Mouse (Mus musculus): ENCODE data around the gene Derl3. TPM values are rescaled to one million over a fixed set of nuclear protein-coding genes. Genes with fewer than 3 reads are reported as not detected.

Derl3 gene
- polyA plus RNA-seq, 1 experiment from 2014 or later: 3.7 TPM

- Histone ChIP-seq H3K4me2 (replicated peaks) (no peak overlapping the region), H3K27ac (no peak overlapping the region), H3K9ac (no peak overlapping the region), H3K9me3 (no peaks in the 10 kb centered on the region), H3K4me1 (peaks cover 9% of the 10 kb centered on the region), H3K4me3 (no peak overlapping the region), H3K27me3 (no peaks in the 10 kb centered on the region), H3K36me3 (peaks cover 81% of the 10 kb centered on the region)
- WGBS: 43% methylated on average over 6 of the region's 6 CpGs
- ATAC-seq (ENCODE audit: low FRiP score, low read depth): no peak
Observed at GRCm38 (mm10) chr10:75897373-75897772, 4.2 kb downstream of the Derl3 start.

GRCm38 (mm10) chr10:75898039-75898564 is 4.9 kb downstream of the Derl3 start:
- Histone ChIP-seq H3K9ac (no peak overlapping the region), H3K27me3 (no peaks in the 10 kb centered on the region), H3K4me3 (no peak overlapping the region), H3K4me1 (peaks cover 9% of the 10 kb centered on the region), H3K36me3 (peaks cover 88% of the 10 kb centered on the region), H3K9me3 (no peaks in the 10 kb centered on the region), H3K27ac (no peak overlapping the region), H3K4me2 (replicated peaks) (no peak overlapping the region)
- 74% methylated on average over 6 of the region's 6 CpGs for WGBS
- ATAC-seq (ENCODE audit: low FRiP score, low read depth): no peak

GRCm38 (mm10) chr10:75898846-75899245 is 5.6 kb downstream of the Derl3 start:
- H3K27me3 ChIP-seq: no peaks in the 10 kb centered on the region
- H3K9me3 ChIP-seq: no peaks in the 10 kb centered on the region
- H3K4me2 ChIP-seq (replicated peaks): no peak overlapping the region
- no peak overlapping the region for H3K9ac ChIP-seq
- H3K36me3 ChIP-seq: peaks cover 95% of the 10 kb centered on the region
- no peak overlapping the region for H3K4me3 ChIP-seq
- WGBS: 77% methylated on average over 3 of the region's 3 CpGs
- H3K27ac ChIP-seq: no peak overlapping the region
- peaks cover 3% of the 10 kb centered on the region for H3K4me1 ChIP-seq
- no peak for ATAC-seq (ENCODE audit: low FRiP score, low read depth)

DNA sequence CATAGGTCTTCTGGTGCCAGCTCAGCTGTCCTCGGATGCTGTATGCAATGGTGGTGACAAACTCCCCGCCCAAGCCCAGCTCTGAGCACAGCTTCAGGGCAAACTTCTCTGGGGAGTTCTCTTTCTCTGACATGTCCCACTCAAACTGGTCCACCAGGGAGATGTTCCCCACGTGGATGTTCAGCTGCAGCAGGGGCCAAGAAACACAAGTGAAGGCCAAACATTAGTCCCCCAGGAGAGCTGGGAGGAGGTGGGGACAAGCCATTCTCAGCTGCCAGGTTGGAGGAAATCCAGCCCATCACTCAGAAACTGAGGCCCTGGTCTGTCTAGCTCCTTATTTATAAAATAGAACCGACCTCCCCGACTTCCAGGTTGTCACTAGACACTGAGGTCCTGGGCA is 11.2 kb downstream of the Derl3 start:
- H3K27me3 ChIP-seq: no peaks in the 10 kb centered on the region
- ATAC-seq (ENCODE audit: low FRiP score, low read depth): no peak
- H3K9ac ChIP-seq: no peak overlapping the region
- no peaks in the 10 kb centered on the region for H3K9me3 ChIP-seq
- no peaks in the 10 kb centered on the region for H3K4me1 ChIP-seq
- WGBS: 92% methylated on average over 5 of the region's 5 CpGs
- peaks cover 92% of the 10 kb centered on the region for H3K36me3 ChIP-seq
- H3K4me2 ChIP-seq (replicated peaks): no peak overlapping the region
- no peak overlapping the region for H3K27ac ChIP-seq
- no peak overlapping the region for H3K4me3 ChIP-seq

GRCm38 (mm10) chr10:75906882-75907281 is 13.7 kb downstream of the Derl3 start:
- WGBS: 93% methylated on average over 4 of the region's 4 CpGs
- H3K9ac ChIP-seq: no peak overlapping the region
- no peak for ATAC-seq (ENCODE audit: low FRiP score, low read depth)
- no peak overlapping the region for H3K4me3 ChIP-seq
- no peaks in the 10 kb centered on the region for H3K4me1 ChIP-seq
- H3K27ac ChIP-seq: no peak overlapping the region
- no peak overlapping the region for H3K4me2 ChIP-seq (replicated peaks)
- no peaks in the 10 kb centered on the region for H3K9me3 ChIP-seq
- no peaks in the 10 kb centered on the region for H3K27me3 ChIP-seq
- H3K36me3 ChIP-seq: peaks cover 94% of the 10 kb centered on the region

DNA sequence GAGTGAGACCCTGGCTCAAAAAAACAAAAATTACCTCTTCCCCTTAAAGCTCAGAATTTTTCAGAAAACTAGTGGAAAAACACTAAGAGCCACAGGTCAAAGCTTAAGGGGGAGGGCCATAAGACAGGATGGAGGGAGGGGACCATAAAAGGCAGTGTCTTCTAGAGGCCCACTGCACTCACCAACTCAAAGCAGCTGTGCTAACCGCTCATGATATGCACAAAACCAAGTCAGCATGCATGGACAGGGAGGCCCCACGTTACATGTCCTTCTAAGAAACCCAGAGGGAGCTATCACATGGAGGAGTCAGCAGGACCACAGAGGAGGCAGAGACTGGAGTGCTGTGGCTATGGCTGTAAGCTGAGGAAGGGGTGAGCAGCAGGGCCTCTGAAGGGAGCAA is 17.5 kb downstream of the Derl3 start:
- Histone ChIP-seq H3K9ac (no peak overlapping the region), H3K27ac (no peak overlapping the region), H3K4me1 (0 out of 2 replicates have a peak, but pooled peaks cover 3% of the 10 kb centered on the region), H3K4me2 (replicated peaks) (no peak overlapping the region), H3K36me3 (peaks cover 88% of the 10 kb centered on the region), H3K4me3 (no peak overlapping the region), H3K27me3 (no peaks in the 10 kb centered on the region), H3K9me3 (no peaks in the 10 kb centered on the region)
- ATAC-seq (ENCODE audit: low FRiP score, low read depth): no peak
- WGBS: 73% methylated on average over 2 of the region's 2 CpGs

DNA sequence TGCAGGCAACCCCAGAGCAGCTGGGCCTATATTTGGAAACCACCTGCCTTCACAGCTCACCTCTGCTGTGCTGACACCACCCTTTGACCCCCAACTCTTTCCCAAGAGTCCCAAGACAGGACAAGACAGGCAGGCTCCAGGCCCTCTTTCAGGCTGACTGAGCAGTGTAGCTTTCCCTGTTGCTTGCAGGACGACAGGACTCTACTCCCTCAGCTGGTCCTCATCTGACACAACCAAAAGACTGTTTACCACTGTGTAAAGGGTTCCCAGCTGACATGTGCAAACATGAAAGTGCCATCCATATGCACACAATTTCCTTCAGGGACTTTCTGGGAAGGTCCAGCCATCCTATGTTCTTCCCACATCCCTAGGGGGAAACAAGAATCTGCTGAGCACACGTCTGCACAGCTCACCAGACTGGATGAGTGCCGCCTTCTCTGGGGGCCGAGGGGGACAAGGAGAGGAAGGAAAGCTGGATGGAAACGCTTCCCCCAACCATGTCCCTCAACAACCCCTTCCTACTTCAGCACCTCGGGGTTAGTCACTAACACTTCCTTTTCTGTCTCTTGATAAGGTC is 19.9 kb downstream of the Derl3 start:
- Histone ChIP-seq H3K27me3 (no peaks in the 10 kb centered on the region), H3K4me3 (no peak overlapping the region), H3K4me1 (peaks cover 25% of the 10 kb centered on the region), H3K9ac (no peak overlapping the region; the same call in 1 of the 2 replicates), H3K36me3 (peaks cover 81% of the 10 kb centered on the region), H3K4me2 (replicated peaks) (no peak overlapping the region), H3K9me3 (no peaks in the 10 kb centered on the region), H3K27ac (no peak overlapping the region)
- WGBS: 70% methylated on average over 6 of the region's 6 CpGs
- no peak for ATAC-seq (ENCODE audit: low FRiP score, low read depth)

DNA sequence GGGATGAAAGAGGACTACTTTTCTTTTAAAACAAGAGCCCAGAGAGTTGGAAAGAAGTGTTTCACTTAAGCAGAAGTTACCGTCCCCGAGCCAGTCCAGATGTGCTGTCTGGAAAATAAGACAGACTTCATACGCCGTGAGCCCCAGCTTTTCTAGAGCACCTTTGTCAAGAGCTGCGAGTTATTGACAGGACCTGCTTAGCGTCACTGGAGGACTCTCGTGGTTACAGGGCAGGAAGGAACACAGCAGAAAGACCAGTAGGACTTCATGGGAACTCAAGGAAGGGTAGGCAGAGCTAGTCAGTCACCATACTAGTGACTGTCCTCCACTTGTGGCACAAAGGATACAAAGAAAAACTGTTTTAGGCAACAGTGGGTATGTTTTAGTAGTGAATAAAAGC is 22.3 kb downstream of the Derl3 start:
- peaks cover 49% of the 10 kb centered on the region for H3K4me1 ChIP-seq
- 67% methylated on average over 7 of the region's 7 CpGs for WGBS

GRCm38 (mm10) chr10:75916840-75917239 is 23.6 kb downstream of the Derl3 start:
- H3K36me3 ChIP-seq: peaks cover 65% of the 10 kb centered on the region
- no peak overlapping the region for H3K4me2 ChIP-seq (replicated peaks)
- peak; percentile 29; the same call in 1 of the 2 replicates for ATAC-seq (ENCODE audit: low FRiP score, low read depth)
- H3K9me3 ChIP-seq: no peaks in the 10 kb centered on the region
- H3K27ac ChIP-seq: peak overlapping the region; percentile 34; the same call in 1 of the 2 replicates
- H3K4me1 ChIP-seq: peaks cover 50% of the 10 kb centered on the region
- no peak overlapping the region for H3K4me3 ChIP-seq
- no peak overlapping the region for H3K9ac ChIP-seq
- H3K27me3 ChIP-seq: no peaks in the 10 kb centered on the region
- 31% methylated on average over 8 of the region's 8 CpGs for WGBS

More for the DNA sequence above, 22.3 kb downstream of the Derl3 start:
- H3K27me3 ChIP-seq: no peaks in the 10 kb centered on the region
- H3K4me2 ChIP-seq (replicated peaks): no peak overlapping the region
- H3K9ac ChIP-seq: 0 out of 2 replicates have a peak overlapping the region, but pooled peaks have one; percentile 13
- H3K36me3 ChIP-seq: peaks cover 78% of the 10 kb centered on the region
- no peak for ATAC-seq (ENCODE audit: low FRiP score, low read depth)
- peak overlapping the region; percentile 34; the same call in 1 of the 2 replicates for H3K27ac ChIP-seq
- no peak overlapping the region for H3K4me3 ChIP-seq
- no peaks in the 10 kb centered on the region for H3K9me3 ChIP-seq

DNA sequence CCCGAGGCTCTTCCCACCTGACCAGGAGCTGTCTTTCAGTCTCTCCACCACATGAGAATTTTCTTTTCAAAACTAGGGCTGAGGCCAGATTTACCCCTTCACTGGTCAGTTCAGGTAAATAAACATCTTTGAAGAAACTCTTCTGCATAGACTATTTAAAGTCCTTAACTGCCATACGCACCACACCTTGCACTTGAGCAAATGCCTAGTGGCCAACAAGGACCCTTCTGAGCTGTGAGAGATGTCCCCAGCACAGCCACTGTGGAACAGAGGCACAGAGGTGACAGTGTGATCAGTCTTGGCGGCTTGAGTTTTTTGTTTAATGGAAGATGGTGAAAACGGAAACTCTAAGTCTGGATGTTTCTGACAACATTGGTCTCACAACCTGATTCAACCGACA is 25.8 kb downstream of the Derl3 start:
- H3K9me3 ChIP-seq: no peaks in the 10 kb centered on the region
- no peaks in the 10 kb centered on the region for H3K27me3 ChIP-seq
- H3K4me3 ChIP-seq: no peak overlapping the region
- peaks cover 62% of the 10 kb centered on the region for H3K36me3 ChIP-seq
- 87% methylated on average over 5 of the region's 5 CpGs for WGBS
- H3K9ac ChIP-seq: peak overlapping the region; percentile 31; the same call in 1 of the 2 replicates
- ATAC-seq (ENCODE audit: low FRiP score, low read depth): no peak
- H3K4me1 ChIP-seq: peaks cover 66% of the 10 kb centered on the region
- H3K27ac ChIP-seq: no peak overlapping the region
- no peak overlapping the region for H3K4me2 ChIP-seq (replicated peaks)

DNA sequence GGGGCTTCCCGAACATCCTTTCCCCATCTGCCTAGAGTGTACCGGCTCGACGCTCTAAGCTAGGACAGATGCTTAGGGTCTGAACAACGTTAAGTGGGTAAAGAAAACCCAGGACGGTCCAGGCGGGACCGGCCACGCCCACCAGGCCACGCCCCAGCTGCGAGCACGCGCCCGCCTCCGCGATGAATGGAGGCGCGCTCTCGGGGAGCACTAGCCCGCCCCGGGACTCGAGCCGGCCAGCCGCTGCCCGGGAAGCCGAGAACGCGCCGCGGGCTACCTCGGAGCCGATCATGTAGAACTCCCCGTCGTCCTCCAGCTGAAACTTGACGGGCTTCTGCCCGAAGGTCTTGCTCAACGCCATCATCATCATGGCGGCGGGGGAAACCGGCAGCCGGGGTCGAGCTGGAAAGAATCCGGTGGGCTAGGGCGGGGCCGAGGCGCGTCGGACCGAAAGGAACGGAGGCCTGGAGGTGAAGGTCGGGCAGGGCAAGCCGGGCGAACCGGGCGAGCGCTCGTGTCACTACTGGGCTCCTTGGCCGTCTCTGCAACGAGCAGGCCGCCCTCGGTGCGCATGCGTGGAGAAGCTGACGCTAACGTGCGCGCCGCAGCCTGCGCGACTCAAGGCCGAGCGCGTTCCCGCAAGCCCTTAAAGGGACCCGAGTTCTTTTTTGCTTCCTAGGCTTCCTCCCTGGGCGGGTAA is 28.0 kb downstream of the Derl3 start, which contains the start of gene Smarcb1:
TSS of gene Smarcb1 (minus strand) at position 592 of the 700 bp plus-strand sequence.
- 1% methylated on average over 76 of the region's 76 CpGs for WGBS
- H3K9me3 ChIP-seq: no peaks in the 10 kb centered on the region
- peaks cover 63% of the 10 kb centered on the region for H3K36me3 ChIP-seq
- H3K4me2 ChIP-seq (replicated peaks): peak within 1 kb of the TSS; percentile 89
- peak within 1 kb of the TSS; percentile 96 for H3K9ac ChIP-seq
- ATAC-seq (ENCODE audit: low FRiP score, low read depth): peak; percentile 87
- peak within 1 kb of the TSS; percentile 93 for H3K27ac ChIP-seq
- H3K4me3 ChIP-seq: peak within 1 kb of the TSS; percentile 84
- H3K4me1 ChIP-seq: peaks cover 59% of the 10 kb centered on the region
- H3K27me3 ChIP-seq: no peaks in the 10 kb centered on the region
